Mouse (Mus musculus) heart, adult 8-10 months (tissue): ENCODE results near the gene Ttyh3. TPM values are rescaled to one million over a fixed set of nuclear protein-coding genes. Genes with fewer than 3 reads are reported as not detected.

Experiments
- DNase-seq: peaks from one replicate; pipeline ENCODE4 v3.0.0; 2022; ENCODE audit warnings: low spot score
- total RNA-seq, 4 experiments: library from RNA; stranded (reverse); gene quantifications; 2 replicates each; pipeline ENCODE4 v1.2.4; 2022

Gene Ttyh3
- total RNA-seq, 4 experiments from 2014 or later: 8.8 to 11.5 (median 9.9) TPM

DNA sequence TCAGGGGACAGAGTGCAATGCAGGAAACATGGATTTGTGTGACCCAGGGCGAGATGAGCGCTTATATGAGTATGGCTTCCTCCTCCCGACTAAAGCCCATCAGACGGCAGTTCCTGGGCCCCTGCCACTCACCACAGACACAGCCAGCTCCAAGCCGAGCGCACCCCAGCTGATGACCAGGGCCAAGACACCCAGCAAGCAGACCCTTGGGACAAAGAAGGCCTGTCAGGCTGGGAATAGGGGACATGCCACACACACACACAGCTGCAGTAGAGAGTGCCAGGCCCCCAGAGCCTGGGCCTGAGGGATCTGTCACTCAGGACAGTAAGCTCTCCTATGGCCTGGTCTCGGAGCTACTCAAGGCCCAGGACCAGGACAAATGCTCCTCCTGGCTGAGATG, 15.4 kb downstream of the Ttyh3 start:
- no peak for DNase-seq

DNA sequence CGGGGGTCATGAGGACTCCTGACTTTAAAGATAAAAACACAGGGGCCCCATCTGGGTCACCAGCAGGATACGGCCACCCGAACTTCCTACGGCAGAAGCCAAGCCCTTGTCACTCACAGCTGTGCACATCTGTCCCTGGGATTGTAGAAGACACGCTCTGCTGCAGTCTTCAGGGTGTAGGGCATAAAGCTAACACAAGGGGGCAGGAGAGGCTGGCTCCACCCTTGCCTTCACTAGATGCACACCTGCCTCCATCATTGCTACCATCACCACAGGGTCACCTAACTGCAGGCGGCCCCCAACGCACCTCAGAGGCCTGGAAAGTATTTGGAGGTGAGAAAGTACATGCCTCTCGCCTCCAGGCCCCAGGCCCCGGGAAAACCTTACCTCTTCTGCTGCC, 19.8 kb downstream of the Ttyh3 start:
- DNase-seq: no peak

DNA sequence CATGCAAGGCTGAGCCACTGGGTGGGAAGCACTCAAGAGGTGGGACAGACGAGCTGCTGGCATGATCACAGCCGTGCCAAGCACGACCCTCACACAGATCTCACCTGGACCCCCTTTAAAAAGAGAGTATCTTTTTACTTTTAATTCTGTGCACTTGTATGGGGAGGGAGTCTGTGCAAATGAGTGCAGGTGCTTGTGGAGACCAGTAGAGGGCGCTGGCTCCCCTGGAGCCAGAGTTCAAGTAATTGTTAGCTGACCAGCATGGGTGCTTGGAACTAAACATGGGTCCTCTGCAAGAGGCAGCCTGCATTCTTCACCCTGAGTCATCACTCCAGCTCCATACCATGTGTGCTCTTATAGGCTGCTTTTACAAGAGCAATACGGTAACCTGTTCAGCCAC, 21.3 kb downstream of the Ttyh3 start:
- DNase-seq: no peak

DNA sequence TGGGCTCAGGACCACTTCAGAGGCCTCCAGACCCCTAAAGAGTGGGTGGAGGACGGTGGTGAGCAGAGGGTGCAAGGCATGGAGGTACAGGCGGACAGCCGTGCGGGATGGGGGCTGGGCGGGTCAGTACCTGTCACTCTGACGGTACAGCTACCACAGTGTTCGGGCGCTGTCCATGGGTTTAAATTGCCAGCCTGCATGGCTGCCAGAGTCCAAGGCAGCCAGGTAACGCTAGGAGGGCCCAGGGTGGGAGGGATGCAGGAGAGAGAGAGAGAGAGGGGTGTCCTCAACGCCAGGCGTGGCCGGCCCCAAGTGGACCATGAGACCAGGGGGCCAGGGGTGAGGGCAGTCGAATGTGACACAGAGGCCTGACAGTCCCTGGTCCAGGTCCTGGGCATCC, 23.9 kb downstream of the Ttyh3 start:
- DNase-seq: no peak

DNA sequence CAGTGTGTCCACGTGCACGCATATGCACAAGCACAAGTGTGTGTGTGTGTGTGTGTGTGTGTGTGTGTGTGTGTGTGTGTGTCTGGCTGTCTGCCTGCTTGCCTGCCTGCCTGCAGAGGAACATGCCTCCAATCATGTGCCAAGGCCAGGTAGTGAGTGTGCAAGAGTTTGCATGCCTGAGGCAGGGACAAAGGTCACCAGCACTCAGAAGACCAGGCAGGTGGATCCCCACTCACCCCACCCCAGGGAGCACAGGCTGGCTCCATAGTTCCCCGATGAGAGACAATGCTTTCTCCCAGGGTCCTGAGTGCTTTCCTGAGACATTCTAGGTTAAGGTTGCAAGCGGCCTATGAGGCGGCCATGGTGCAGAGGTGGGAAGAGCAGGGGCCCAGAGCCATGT, 24.6 kb downstream of the Ttyh3 start:
- no peak for DNase-seq

DNA sequence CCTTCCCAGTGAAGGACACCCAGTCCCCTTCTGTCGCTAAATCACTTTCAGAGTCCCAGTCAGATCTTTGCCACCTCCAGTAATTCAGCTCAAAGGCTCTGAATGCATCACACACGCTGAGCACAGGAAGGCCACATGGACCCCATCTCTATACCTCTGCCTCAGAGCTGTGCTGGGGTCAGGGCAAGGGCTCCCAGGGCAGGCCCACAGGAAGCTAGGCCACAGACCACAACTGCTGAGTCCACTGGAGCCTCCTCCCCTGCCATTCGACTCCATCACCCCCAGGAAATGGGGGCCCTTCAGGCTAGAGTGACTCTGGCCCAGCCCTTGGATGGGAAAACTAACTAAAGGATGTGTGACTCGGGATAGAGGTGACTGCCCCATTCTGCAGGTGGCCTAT, 25.0 kb downstream of the Ttyh3 start:
- DNase-seq: no peak

DNA sequence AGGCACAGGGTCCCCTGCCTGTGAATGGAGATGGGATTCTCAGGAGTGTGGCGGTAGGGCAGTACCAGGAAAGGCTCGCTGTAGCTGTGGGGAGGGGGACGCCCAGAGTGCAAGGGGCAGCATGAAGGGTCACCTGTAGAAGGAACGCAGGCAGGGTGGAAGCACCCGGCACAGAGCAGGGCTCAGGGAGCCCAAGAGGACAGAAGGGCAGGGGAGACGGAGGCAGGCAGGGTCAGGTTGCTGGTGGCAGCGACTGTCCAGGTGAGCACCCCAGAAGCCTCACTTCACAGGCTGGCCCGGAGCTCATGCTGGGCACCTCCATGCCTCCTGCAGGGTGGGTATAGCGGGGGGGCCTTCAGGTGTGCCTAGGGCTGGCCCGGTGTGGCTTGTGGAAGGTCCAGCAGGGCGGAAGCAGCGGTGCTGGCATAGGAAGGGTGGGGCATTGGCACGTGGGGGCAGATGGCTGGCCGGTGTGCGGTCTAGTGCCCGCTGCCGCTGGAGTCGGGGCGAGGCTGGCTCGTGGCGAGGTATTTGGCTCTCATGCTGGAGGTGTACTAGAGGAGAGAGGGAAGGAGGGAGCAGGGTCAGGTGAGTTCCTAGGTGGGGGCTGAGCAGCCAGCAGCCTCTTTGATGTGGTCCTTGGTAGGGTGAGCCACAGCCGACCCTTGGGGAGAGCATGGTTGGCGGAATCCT, 25.7 kb downstream of the Ttyh3 start:
- DNase-seq: no peak

DNA sequence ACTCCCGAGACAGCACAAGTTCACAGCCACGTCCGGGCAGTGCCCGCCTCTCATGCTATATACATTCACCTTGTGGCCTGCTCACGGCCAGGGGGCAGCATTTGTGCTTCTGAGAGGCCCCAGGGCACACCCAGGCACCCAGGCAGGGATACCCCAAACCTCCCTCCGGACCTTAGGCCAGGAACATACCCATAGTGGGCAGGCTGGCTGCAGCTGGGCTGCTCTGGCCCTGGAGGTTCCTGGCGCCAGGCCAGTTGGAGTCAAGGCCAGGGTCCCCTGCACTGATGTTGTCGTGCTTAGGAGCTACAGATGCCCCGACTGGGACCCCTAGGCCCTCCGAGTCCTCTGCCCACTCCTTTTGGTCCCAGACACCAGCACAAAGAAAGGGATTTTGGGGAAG, 27.3 kb downstream of the Ttyh3 start:
- no peak for DNase-seq

DNA sequence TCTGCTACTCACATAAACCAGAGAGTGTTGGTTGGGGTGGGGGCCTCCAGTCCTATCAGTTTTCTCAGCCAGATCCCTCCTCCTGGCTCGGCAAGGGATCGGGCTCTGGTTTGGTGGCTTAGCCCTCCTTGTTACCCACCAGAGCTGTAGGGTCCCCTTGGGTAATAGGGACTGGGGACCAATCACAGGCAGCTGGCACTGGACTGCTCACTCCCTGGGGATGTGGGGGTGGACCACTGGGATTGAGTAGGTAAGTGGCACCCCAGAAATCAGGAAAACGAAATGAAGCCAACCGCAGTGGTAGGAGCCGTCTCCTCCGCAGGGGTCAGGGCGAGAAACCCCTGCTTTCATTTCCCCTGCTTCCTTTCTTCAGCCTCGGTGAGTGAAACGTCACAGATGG, 27.7 kb downstream of the Ttyh3 start:
- no peak for DNase-seq

DNA sequence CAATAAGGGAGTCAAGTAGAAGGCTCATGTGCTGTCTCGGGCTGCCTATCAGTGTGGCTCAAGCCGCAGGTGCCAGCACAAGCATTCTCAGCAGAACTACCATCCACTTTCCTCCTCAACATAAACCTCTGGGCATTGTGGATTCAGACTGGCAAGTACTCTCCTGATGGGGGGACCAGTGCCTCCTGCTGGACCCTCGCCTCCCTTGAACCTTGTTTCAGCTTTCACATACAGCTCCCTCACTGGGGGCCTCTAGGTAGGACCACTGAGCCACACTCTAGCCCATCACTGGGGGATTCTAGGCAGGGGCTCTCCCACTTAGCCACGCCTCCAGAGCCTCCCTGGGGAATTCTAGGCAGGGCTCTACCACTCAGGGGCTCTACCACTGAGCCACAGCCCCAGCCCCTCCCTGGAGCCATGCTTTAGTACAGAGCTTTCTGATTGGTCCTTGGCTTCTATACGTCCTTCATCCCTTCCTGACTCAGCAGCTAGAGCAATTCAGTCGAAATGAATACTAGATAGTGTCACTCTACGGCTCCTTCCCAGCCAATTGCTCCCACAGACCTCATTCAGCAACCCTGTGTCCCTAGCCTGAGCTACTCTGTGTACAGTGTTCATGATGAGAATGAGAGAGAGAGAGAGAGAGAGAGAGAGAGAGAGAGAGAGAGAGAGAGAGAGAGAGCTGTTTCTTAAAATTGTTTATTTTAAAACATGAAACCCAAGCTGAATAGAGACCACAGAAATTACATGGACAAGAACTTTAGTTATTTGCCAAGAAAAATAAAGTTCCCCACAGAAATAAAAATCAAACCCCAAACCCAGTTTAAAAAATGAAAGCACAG, 28.7 kb downstream of the Ttyh3 start:
- no peak for DNase-seq

DNA sequence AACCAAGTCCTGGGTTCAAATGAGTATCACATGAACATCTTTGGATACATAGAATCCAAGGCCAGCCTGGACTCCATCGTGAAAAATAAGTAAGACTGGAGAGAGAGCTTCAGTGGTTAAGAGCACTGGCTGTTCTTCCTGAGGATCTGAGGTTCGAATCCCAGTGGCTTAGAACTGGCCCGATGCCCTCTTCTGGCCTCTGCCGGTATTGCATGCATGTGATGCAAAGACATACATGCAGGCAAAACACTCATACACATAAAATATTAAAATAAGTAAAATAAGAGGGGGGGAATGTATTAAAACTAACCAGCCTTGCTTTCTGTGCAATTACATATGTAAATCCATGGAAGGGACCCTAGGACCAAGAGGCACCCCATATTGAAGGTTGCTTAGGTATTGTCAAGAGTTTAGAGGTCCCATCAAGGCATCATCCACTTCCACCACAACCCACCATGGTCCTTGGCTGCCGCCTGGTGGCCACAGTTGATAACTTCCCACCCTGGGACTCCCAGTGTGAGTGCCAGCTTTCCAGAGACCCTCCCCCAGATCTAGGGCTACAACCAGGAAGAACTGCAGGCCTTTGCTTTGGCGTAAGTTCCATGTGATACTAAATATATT, 29.6 kb downstream of the Ttyh3 start:
- DNase-seq: peak; percentile 79

DNA sequence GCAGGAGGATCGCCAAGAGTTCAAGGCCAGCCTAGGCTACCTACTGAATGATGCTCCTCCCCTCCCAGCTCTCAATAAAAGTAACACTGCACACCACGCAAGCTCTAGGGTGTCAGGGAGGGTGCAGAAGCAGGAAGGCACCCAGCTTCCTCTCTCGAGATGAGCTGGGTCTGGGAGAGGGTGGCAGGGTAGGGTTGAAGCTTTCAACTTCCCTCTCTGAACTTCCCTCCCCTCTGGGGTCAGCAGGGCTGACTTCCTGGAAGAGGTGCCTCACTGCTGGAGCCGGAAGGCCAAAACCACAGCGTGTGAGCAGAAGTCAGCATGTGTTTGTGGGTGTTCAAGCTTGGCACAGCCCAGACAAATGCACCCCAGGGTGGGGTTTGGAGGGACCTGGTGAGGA, 31.1 kb downstream of the Ttyh3 start:
- no peak for DNase-seq

DNA sequence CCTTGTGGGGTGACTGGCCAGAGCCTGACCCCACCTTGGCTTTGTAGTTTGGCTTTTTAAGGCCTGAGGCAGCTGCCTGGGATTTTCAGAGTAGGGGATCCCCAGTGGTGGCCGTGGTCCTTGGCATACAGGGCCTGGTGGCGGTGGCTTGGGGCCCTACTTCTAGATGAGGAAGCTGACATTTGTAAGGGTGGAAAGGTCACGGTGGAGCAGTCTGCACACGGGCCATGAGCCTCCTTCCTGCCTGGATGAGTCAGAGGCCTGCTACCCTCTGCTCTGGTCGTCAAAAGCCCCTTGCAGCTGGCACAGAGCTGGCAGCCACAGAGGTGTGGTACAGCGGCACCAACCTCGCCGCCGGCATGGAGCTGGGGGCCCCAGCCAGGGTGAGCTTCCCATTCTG, 32.1 kb downstream of the Ttyh3 start:
- DNase-seq: no peak

DNA sequence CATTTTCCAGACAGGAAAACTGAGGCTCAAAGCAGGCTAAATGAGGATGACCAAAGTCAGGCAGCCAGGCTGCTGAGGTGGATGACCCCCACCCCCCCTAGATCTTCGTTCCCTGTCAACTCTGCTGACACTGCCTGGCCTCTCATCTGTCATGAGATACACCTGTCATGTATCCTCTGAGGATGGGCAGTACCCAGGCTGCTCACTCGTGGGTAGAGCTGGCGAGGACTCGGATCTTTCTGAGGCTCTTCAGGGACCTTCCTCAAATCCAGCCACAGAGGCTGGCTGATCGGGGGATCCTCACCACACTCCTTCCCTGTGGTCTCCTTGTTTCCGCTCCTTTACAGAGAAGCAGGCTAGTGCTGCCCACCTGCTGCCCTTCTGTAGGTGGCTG, 32.7 kb downstream of the Ttyh3 start:
- no peak for DNase-seq

DNA sequence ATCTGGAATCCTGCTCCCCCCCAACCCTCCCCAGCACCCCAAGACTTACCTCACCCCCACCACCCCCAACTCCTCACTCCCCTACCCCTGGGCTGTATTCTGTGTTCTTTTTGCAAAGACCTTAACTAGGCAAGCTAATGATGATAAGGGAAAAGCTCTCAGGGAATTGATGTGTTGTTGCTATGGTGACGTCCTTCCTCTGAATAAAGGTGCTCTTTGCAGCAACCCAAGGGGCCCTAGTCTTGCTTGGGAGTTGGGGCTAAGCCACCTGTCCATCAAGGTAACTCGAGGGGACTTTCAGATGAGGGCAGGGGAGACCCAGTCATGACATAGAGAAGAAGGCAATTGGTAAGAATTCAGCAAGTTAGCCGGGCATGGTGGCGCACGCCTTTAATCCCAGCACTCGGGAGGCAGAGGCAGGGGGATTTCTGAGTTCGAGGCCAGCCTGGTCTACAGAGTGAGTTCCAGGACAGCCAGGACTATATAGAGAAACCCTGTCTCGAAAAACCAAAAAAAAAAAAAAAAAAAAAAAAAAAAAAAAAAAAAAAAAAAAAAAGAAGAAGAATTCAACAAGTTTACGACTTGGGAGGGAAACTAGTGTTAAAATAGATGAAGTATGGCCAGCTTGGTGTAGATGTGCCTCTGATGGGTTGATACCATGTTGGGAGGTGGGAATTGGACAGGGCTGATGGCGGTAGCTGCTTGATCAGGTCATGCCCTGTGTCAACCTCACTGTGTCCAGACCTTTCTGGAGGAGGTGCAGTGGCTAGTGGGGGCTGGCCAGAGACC, 33.3 kb downstream of the Ttyh3 start:
- DNase-seq: no peak

DNA sequence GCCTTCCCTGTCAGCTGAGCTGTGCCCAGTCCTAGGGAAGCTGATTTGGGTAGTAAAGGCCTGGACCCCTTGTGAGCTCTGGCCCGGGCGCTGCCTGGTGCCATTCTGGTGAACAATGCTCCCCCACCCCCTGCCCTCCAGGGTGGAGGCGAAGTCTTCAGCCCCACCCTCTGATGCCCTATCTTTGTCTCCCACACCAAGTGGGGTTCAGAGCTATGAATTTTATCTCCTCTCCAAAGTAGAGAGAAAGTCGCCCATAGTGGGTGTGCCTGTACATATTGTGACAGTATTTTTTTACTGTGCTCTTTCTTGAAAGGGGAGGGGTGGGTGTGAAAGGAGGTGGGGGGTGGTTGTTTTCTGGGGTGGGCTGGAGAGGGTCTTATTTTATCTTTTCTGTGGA, 34.0 kb downstream of the Ttyh3 start:
- DNase-seq: no peak

DNA sequence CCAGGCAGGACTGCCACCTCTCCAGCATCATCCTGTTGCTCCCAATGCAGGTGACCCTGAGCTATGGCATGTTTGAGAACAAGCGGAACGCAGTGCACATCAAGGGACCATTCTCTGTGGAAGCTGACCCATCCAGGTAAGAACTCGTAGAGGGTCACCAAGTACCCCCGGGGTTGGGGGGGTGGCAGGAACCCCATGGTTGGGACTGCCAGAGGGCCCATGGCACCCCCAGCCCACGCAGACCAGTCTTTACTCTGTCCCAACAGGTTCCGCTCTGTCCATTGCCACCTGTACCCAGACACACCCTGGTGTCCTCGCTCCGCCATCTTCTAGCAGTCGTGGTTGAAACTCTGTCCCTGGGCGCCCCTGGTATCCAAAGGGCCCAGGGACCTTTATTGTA, 34.7 kb downstream of the Ttyh3 start:
- no peak for DNase-seq

DNA sequence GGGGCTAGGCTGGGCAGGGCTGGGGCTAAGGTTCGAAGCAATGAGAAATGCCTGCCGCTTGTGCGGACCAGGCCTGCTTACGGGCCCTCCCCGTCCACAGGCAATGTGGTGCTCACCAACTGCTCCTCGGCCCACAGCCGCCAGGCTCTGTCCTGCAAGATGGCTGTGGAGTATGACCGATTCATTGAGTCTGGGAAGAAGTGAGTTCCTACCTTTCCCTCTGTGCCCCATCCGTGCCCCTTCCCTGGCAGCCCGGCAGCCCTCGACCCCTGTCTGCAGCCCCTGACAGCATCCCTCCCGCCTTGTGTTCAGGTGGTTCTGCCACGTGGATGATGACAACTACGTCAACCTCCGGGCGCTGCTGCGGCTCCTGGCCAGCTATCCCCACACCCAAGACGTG, 36.6 kb downstream of the Ttyh3 start:
- DNase-seq: no peak

DNA sequence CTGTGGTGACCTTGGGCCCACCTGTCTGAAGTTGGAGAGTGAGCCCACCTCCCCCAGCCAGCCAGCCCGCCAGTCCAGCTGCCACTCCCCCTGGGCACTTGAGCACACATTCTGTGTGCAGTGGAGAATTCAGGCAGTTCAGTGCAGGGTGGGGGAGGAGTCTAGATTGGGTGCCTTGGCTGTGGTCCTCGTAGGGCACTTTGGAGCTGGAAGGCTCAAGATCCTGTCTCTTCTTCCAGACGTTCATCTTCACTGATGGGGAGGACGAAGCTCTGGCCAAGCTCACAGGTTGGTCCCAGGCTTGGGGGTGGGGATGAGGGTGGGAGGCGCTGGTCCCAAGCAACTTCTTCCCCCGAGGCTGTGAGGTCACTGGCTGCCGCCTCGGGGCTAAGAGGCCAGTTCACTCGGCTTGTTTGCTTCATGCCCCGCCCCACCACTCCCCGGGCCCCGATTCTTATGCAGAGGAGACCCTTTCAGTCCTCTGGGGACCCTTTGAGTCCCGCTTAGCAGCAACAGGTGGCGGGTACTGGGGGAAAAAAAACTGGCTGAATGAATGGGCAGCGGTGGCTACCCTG, 37.1 kb downstream of the Ttyh3 start:
- no peak for DNase-seq

DNA sequence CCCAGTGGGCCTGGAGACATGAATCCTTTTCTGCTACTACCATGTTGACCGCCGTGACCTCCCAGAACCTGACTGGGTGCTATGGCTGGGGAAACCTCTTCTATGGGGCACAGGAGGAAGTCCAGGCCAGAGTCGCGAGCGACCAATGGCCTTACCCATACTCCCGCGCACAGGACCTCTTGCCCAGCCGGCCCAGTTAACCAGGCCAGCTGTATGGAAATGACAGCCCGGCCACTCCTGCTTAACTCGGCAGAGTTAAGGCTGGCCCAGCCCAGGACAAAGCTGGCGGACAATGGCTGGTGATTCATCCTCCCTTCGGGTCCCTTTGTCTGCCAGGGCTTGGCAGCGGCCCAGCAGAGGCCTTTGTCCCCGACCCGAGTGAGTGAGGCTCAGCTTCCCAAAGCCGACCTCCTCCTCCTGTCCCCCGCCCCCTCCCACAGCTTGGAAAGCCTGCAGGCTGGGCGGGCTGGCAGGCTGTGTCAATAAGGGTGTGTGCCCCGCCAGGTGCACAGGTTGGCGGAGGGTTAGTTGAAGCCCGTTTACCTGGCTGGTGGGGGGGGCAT, 37.7 kb downstream of the Ttyh3 start:
- DNase-seq: peak; percentile 70

DNA sequence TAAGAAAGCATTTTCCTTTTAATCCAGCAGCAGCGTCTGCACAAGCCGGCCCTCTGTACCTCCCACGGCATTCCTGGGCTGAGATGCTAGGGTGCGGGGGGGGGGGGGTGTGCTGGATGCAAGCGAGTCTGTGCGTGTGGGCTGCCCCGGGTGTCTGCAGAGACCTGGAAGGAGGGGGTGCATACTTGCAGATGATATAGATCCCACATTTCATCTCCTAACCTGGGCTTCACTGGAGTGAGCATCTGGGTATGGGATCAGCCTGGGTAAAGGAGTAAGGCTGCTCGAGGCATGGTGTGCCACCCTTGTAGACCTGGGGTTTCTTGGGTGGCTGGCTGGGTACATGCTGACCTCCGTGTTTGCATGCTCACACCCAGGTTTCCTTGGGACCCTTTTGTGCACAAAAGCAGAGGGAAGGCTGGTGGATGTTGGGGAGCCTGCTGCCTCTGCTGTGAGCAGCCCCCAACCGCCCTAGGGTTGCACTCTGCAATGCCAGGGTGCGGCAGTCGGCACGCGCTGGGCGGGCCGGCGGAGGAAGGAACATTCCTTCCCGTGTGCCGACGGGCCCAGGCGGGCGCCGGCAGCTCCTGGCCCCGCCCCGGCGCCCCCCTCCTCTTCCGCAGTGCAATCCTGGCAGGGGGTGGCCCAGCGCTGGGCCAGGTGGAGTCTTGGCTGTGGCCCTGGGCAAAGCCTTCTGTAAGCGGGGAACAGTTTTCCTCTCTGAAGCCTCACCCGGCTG, 38.4 kb downstream of the Ttyh3 start:
- DNase-seq: no peak
